Mouse (Mus musculus) stomach, embryonic 16.5 days (tissue): ENCODE results near the gene Idua. TPM values are rescaled to one million over a fixed set of nuclear protein-coding genes. Genes with fewer than 3 reads are reported as not detected.

Experiments
- ATAC-seq: fragments of 200-750 bp; cut with Nextera tagmentation; 2 replicates; pipeline ENCODE4 v1.8.0; 2017; ENCODE audit warnings: moderate number of reproducible peaks, moderate TSS enrichment; ENCODE audit not compliant: insufficient read depth, low FRiP score
- H3K27ac ChIP-seq: fragments of 300-500 bp; sonication (generic); 2 replicates; pipeline ENCODE4 v1.5.1; 2014; ENCODE audit warnings: low read length
- H3K27me3 ChIP-seq: fragments of 300-500 bp; sonication (generic); 2 replicates; pipeline ENCODE4 v1.6.1; 2014; ENCODE audit warnings: low read length, control low read depth, mixed read lengths; ENCODE audit not compliant: control insufficient read depth, insufficient read depth
- H3K36me3 ChIP-seq: fragments of 300-500 bp; sonication (generic); 2 replicates; pipeline ENCODE4 v1.6.1; 2014; ENCODE audit warnings: low read length; ENCODE audit not compliant: control insufficient read depth, insufficient read depth
- H3K4me1 ChIP-seq: fragments of 300-500 bp; sonication (generic); 2 replicates; pipeline ENCODE4 v1.6.1; 2014; ENCODE audit warnings: low read length, control low read depth, mixed read lengths; ENCODE audit not compliant: control insufficient read depth, insufficient read depth
- H3K4me2 ChIP-seq: fragments of 300-500 bp; sonication (generic); 2 replicates; pipeline ENCODE4 v1.6.1; 2014; ENCODE audit warnings: low read depth, low read length, mixed read lengths
- H3K4me3 ChIP-seq: fragments of 300-500 bp; sonication (generic); replicated peaks from 2 replicates; pipeline ENCODE4 v1.5.1; 2014; ENCODE audit warnings: mild to moderate bottlenecking, low read length
- H3K9ac ChIP-seq: fragments of 300-500 bp; sonication (generic); 2 replicates; pipeline ENCODE4 v1.6.1; 2014; ENCODE audit warnings: low read length
- H3K9me3 ChIP-seq: fragments of 300-500 bp; sonication (generic); replicated peaks from 2 replicates; pipeline ENCODE4 v1.6.1; 2016; ENCODE audit warnings: low read length, control low read depth; ENCODE audit not compliant: control insufficient read depth
- WGBS: fragments of 180-500 bp; shearing (Covaris S2); extraction: QIAGEN DNeasy Blood & Tissue Kit; methylation state at CpG from one replicate; pipeline ENCODE4 v1.1.7; 2014; 5-methylcytosine and 5-hydroxymethylcytosine counted together
- polyA plus RNA-seq: library from polyadenylated mRNA; unstranded; fragments of >200 nt; fragmentation: Nextera tagmentation; extraction: Ambion mirVana; gene quantifications from 2 replicates; pipeline ENCODE4 v1.2.1, GENCODE M21; 2015

The Idua gene
- polyA plus RNA-seq, 1 experiment from 2014 or later, result 15.2 TPM

GRCm38 (mm10) chr5:108675251-108675816 lies 15.2 kb downstream of the Idua start, which contains the start of gene Slc26a1:
Gene Slc26a1 (minus strand): TSS chr5:108675569.
- peaks cover 12% of the 10 kb centered on the region for H3K36me3 ChIP-seq
- H3K4me2 ChIP-seq, result no peak within 1 kb of the TSS
- no peaks in the 10 kb centered on the region for H3K9me3 ChIP-seq
- 54% methylated on average over 9 of the region's 9 CpGs for WGBS
- no peak within 1 kb of the TSS for H3K4me3 ChIP-seq
- H3K4me1 ChIP-seq, result peaks cover 17% of the 10 kb centered on the region
- peak; percentile 7; the same call in 1 of the 2 replicates for ATAC-seq
- no peak within 1 kb of the TSS for H3K27ac ChIP-seq
- no peaks in the 10 kb centered on the region for H3K27me3 ChIP-seq
- H3K9ac ChIP-seq, result no peak within 1 kb of the TSS

DNA sequence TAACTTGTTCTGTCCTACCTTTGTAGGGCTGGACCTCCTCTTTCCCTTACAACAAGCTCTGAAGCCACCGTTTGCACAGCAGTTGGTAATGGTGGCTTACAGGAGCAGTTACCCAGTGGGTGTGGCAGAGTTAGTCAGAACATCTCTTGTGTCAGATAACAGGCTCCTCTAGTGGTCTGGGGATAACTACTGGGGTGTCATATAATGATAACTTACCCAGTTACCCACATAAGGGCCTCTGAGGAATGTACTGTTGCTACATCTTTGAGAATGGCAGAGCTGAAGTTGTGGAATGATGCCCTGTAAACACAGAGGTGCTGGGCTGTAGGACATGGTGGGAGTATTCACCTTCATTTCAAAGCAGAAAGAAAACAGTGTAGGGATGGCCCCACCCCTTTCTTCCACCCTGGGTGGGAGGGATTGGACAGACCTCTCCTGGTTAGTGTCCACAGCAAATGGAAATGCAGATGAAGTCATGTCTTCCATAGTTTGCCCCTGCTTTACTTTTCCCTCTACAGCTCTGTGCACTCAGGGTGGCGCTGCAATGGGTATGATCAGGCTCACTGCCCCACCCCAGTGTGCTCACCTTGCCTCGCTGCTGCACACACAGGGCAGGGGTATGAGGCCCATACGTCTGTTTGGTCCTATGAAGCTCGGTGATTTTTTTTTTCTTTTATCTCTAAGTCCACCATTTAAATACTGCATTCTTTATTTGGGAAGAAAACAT lies 16.8 kb downstream of the Idua start:
- peak; percentile 49; the same call in 1 of the 2 replicates for ATAC-seq
- Histone ChIP-seq H3K4me3 (peak overlapping the region; percentile 39), H3K4me2 (peak overlapping the region; percentile 59), H3K36me3 (peaks cover 6% of the 10 kb centered on the region), H3K9ac (peak overlapping the region; percentile 66), H3K27me3 (no peaks in the 10 kb centered on the region), H3K9me3 (no peaks in the 10 kb centered on the region), H3K4me1 (peaks cover 17% of the 10 kb centered on the region), H3K27ac (peak overlapping the region; percentile 49)
- WGBS, result 14% methylated on average over 5 of the region's 5 CpGs

GRCm38 (mm10) chr5:108677605-108678295 lies 17.6 kb downstream of the Idua start:
- WGBS, result 5% methylated on average over 25 of the region's 25 CpGs
- Histone ChIP-seq H3K9ac (peak overlapping the region; percentile 66), H3K4me3 (peak overlapping the region; percentile 39), H3K4me2 (peak overlapping the region; percentile 59), H3K27ac (peak overlapping the region; percentile 49), H3K36me3 (no peaks in the 10 kb centered on the region; the same call in 1 of the 2 replicates), H3K27me3 (no peaks in the 10 kb centered on the region), H3K4me1 (peaks cover 17% of the 10 kb centered on the region), H3K9me3 (no peaks in the 10 kb centered on the region)
- peak; percentile 69 for ATAC-seq

DNA sequence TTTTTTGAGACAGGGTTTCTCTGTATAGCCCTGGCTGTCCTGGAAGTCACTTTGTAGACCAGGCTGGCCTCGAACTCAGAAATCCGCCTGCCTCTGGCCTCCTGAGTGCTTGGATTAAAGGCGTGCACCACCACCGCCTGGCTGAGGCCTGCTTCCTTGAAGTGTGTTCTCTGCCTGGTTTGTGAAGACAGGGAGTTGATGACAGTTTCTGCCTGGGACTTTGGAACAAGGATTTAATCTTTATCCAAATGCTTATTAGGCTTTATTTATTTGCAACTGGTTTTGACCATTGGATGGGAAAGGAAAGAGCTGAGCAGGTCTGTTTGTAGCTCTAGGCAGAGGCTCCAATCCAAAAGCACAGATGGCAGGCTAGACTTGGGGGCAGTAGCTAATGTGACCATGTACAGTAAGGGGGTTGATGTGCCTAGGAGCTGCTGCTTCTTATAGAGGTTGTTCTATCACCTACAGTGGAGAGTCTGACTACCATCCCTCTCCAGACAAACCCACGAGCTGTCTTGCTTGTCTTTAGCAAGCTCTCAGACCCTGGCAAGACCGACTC lies 18.2 kb downstream of the Idua start:
- ATAC-seq, result no peak
- no peak overlapping the region for H3K9ac ChIP-seq
- peaks cover 17% of the 10 kb centered on the region for H3K4me1 ChIP-seq
- H3K27me3 ChIP-seq, result no peaks in the 10 kb centered on the region
- no peak overlapping the region for H3K4me3 ChIP-seq
- H3K27ac ChIP-seq, result no peak overlapping the region
- no peaks in the 10 kb centered on the region for H3K36me3 ChIP-seq
- H3K9me3 ChIP-seq, result no peaks in the 10 kb centered on the region
- no peak overlapping the region for H3K4me2 ChIP-seq
- WGBS, result 88% methylated on average over 6 of the region's 6 CpGs

GRCm38 (mm10) chr5:108679909-108680308 lies 19.8 kb downstream of the Idua start:
- H3K36me3 ChIP-seq, result no peaks in the 10 kb centered on the region
- no peaks in the 10 kb centered on the region for H3K9me3 ChIP-seq
- no peak overlapping the region for H3K9ac ChIP-seq
- no peak for ATAC-seq
- 49% methylated on average over 3 of the region's 3 CpGs for WGBS
- no peaks in the 10 kb centered on the region for H3K27me3 ChIP-seq
- H3K4me1 ChIP-seq, result peaks cover 17% of the 10 kb centered on the region
- H3K4me3 ChIP-seq, result no peak overlapping the region
- no peak overlapping the region for H3K4me2 ChIP-seq
- H3K27ac ChIP-seq, result no peak overlapping the region

DNA sequence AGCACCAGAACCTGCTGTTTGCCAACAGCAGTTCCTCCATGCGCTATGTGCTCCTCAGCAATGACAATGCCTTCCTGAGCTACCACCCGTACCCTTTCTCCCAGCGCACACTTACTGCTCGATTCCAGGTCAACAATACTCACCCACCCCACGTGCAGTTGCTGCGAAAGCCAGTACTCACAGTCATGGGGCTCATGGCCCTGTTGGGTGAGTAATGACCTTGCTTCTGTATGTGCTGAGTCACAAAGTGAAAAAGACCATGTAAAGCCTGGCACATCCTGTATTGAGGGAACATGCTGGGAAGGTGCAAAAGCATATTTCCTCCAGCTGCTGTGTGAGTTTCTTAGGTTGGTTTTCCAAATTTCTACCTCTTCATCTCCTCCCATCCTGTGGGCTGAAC lies 20.7 kb downstream of the Idua start:
- Histone ChIP-seq H3K27ac (no peak overlapping the region), H3K4me1 (peaks cover 14% of the 10 kb centered on the region), H3K27me3 (no peaks in the 10 kb centered on the region), H3K4me2 (no peak overlapping the region), H3K36me3 (no peaks in the 10 kb centered on the region), H3K4me3 (no peak overlapping the region), H3K9me3 (no peaks in the 10 kb centered on the region), H3K9ac (no peak overlapping the region)
- no peak for ATAC-seq
- 91% methylated on average over 6 of the region's 6 CpGs for WGBS

DNA sequence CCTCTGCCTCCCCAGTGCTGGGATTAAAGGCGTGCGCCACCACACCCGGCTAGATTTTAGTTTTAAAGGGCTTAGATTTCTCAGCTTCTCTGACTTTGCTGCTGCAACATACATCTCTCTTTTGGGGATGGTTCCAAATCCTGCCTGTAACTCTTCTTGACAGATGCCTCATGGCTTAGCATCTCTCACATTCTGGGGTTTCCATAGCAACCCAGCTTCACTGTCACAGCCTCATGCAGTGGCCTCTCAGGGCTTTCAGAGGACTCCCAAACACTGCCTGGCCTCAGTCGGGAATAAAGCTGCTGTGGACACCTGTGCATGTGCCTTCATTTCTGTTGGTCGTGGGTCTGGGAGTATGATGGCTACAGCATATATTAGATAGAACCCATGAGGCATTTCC lies 29.0 kb downstream of the Idua start:
- Histone ChIP-seq H3K4me3 (no peak overlapping the region), H3K27me3 (no peaks in the 10 kb centered on the region), H3K9me3 (no peaks in the 10 kb centered on the region), H3K4me1 (no peaks in the 10 kb centered on the region), H3K9ac (no peak overlapping the region), H3K27ac (no peak overlapping the region), H3K36me3 (no peaks in the 10 kb centered on the region), H3K4me2 (no peak overlapping the region)
- WGBS, result 76% methylated on average over 5 of the region's 5 CpGs
- ATAC-seq, result no peak

DNA sequence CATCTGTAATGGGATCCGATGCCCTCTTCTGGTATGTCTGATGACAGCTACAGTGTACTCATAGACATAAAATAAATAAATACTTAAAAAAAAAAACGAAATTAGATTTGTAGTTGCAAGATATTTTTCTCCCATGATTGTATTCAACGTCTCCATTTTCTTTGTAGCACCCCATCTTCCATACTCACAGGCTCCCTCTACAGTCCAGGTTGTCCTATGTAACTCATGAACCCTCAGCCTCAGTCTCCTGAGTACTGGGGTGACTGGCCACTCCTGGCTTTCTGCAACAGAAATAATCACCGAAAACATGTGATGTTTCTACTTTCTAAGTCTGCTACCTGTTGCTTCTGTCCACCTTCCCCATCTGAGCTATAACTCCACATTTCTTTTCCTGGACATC lies 31.0 kb downstream of the Idua start:
- H3K4me2 ChIP-seq, result no peak overlapping the region
- ATAC-seq, result no peak
- 64% methylated on average over 4 of the region's 4 CpGs for WGBS
- no peaks in the 10 kb centered on the region for H3K36me3 ChIP-seq
- no peak overlapping the region for H3K27ac ChIP-seq
- H3K27me3 ChIP-seq, result no peaks in the 10 kb centered on the region
- H3K4me3 ChIP-seq, result no peak overlapping the region
- H3K9ac ChIP-seq, result no peak overlapping the region
- H3K9me3 ChIP-seq, result no peaks in the 10 kb centered on the region
- H3K4me1 ChIP-seq, result peaks cover 11% of the 10 kb centered on the region

- Histone ChIP-seq H3K27me3 (no peaks in the 10 kb centered on the region), H3K9ac (peak within 1 kb of the TSS; percentile 81), H3K9me3 (no peaks in the 10 kb centered on the region), H3K4me1 (peaks cover 16% of the 10 kb centered on the region), H3K27ac (no peak within 1 kb of the TSS), H3K36me3 (no peaks in the 10 kb centered on the region), H3K4me3 (peak within 1 kb of the TSS; percentile 81), H3K4me2 (peak within 1 kb of the TSS; percentile 83)
- WGBS, result 2% methylated on average over 16 of the region's 18 CpGs
- ATAC-seq, result 0 out of 2 replicates have a peak, but pooled peaks have one; percentile 8
Observed at GRCm38 (mm10) chr5:108692271-108692670, 32.1 kb downstream of the Idua start, which contains the start of gene Fgfrl1. Gene Fgfrl1 (plus strand): TSS chr5:108692382.
